Mouse (Mus musculus) forebrain, embryonic 10.5 days (tissue): ENCODE measurements around the gene Rsph9. TPM values are rescaled to one million over a fixed set of nuclear protein-coding genes. Genes with fewer than 3 reads are reported as not detected.

Experiments used
- DNase-seq: peaks from one replicate; pipeline ENCODE4 v3.0.0-alpha.2; 2017; ENCODE audit warnings: low spot score; ENCODE audit errors: extremely low spot score
- H3K27ac ChIP-seq: fragments of 300-500 bp; sonication (generic); 2 replicates; pipeline ENCODE4 v1.5.1; 2016; ENCODE audit warnings: mild to moderate bottlenecking
- H3K27me3 ChIP-seq: fragments of 300-500 bp; sonication (generic); 2 replicates; pipeline ENCODE4 v1.6.1; 2016; ENCODE audit warnings: mild to moderate bottlenecking; ENCODE audit not compliant: poor library complexity, severe bottlenecking
- H3K36me3 ChIP-seq: fragments of 300-500 bp; sonication (generic); replicated peaks from 2 replicates; pipeline ENCODE4 v1.6.1; 2016; ENCODE audit warnings: mild to moderate bottlenecking, moderate library complexity
- H3K4me1 ChIP-seq: fragments of 300-500 bp; sonication (generic); 2 replicates; pipeline ENCODE4 v1.6.1; 2016
- H3K4me3 ChIP-seq: fragments of 300-500 bp; sonication (generic); 2 replicates; pipeline ENCODE4 v1.5.1; 2016; ENCODE audit warnings: mild to moderate bottlenecking, moderate library complexity
- H3K9me3 ChIP-seq: fragments of 300-500 bp; sonication (generic); 2 replicates; pipeline ENCODE4 v1.6.1; 2016; ENCODE audit warnings: mild to moderate bottlenecking, moderate library complexity
- WGBS: fragments of 180-500 bp; shearing (Covaris S2); methylation state at CpG from one replicate; pipeline ENCODE4 v1.1.7; 2016; 5-methylcytosine and 5-hydroxymethylcytosine counted together
- polyA plus RNA-seq: library from polyadenylated mRNA; unstranded; fragments of >200 nt; fragmentation: Nextera tagmentation; extraction: Ambion mirVana; gene quantifications from 2 replicates; pipeline ENCODE4 v1.2.1, GENCODE M21; 2016

The Rsph9 gene
- polyA plus RNA-seq = 8.9 and 11.3 TPM in 2 replicates

- DNase-seq = peak; percentile 79
- H3K27me3 ChIP-seq = peaks cover 12% of the 10 kb centered on the region
- H3K4me1 ChIP-seq = peaks cover 19% of the 10 kb centered on the region
- no peaks in the 10 kb centered on the region for H3K9me3 ChIP-seq
- H3K4me3 ChIP-seq = peak within 1 kb of the TSS; percentile 61
- H3K36me3 ChIP-seq = peaks cover 36% of the 10 kb centered on the region
- 7% methylated on average over 37 of the region's 37 CpGs for WGBS
- H3K27ac ChIP-seq = peak within 1 kb of the TSS; percentile 78
Observed at GRCm38 (mm10) chr17:46143578-46144423, at the start of gene Rsph9. TSS of gene Rsph9 (minus strand) at chr17:46144216.

GRCm38 (mm10) chr17:46188829-46189228, 44.8 kb upstream of the Rsph9 start:
- no peak overlapping the region for H3K27ac ChIP-seq
- WGBS = 91% methylated on average over 2 of the region's 2 CpGs

GRCm38 (mm10) chr17:46182273-46182672, 38.3 kb upstream of the Rsph9 start:
- Histone ChIP-seq H3K27ac (no peak overlapping the region), H3K4me3 (no peak overlapping the region), H3K36me3 (peaks cover 98% of the 10 kb centered on the region), H3K27me3 (no peaks in the 10 kb centered on the region), H3K4me1 (no peaks in the 10 kb centered on the region), H3K9me3 (no peaks in the 10 kb centered on the region)
- WGBS = 81% methylated on average over 4 of the region's 4 CpGs
- DNase-seq = no peak

More at GRCm38 (mm10) chr17:46188829-46189228, 44.8 kb upstream of the Rsph9 start:
- Histone ChIP-seq H3K4me3 (no peak overlapping the region), H3K27me3 (no peaks in the 10 kb centered on the region), H3K4me1 (no peaks in the 10 kb centered on the region), H3K36me3 (peaks cover 96% of the 10 kb centered on the region), H3K9me3 (no peaks in the 10 kb centered on the region)
- no peak for DNase-seq

GRCm38 (mm10) chr17:46170538-46170937, 26.5 kb upstream of the Rsph9 start:
- no peak overlapping the region for H3K27ac ChIP-seq
- no peaks in the 10 kb centered on the region for H3K9me3 ChIP-seq
- H3K36me3 ChIP-seq = peaks cover 94% of the 10 kb centered on the region
- no peaks in the 10 kb centered on the region for H3K27me3 ChIP-seq
- H3K4me1 ChIP-seq = no peaks in the 10 kb centered on the region
- 74% methylated on average over 3 of the region's 3 CpGs for WGBS
- no peak overlapping the region for H3K4me3 ChIP-seq
- DNase-seq = no peak

GRCm38 (mm10) chr17:46168768-46169167, 24.8 kb upstream of the Rsph9 start:
- Histone ChIP-seq H3K27ac (no peak overlapping the region), H3K4me3 (no peak overlapping the region), H3K36me3 (peaks cover 98% of the 10 kb centered on the region), H3K9me3 (no peaks in the 10 kb centered on the region), H3K4me1 (no peaks in the 10 kb centered on the region), H3K27me3 (no peaks in the 10 kb centered on the region)
- DNase-seq = no peak
- 93% methylated on average over 5 of the region's 5 CpGs for WGBS

- Histone ChIP-seq H3K36me3 (peaks cover 99% of the 10 kb centered on the region), H3K4me3 (no peak overlapping the region), H3K27me3 (no peaks in the 10 kb centered on the region), H3K9me3 (no peaks in the 10 kb centered on the region), H3K4me1 (no peaks in the 10 kb centered on the region), H3K27ac (no peak overlapping the region)
- DNase-seq = no peak
- 72% methylated on average over 5 of the region's 5 CpGs for WGBS
Observed at GRCm38 (mm10) chr17:46168318-46168717, 24.3 kb upstream of the Rsph9 start.

- no peak for DNase-seq
Observed at GRCm38 (mm10) chr17:46167014-46167413, 23.0 kb upstream of the Rsph9 start.

GRCm38 (mm10) chr17:46166270-46166669, 22.3 kb upstream of the Rsph9 start:
- no peak for DNase-seq
- Histone ChIP-seq H3K4me3 (no peak overlapping the region), H3K27ac (no peak overlapping the region), H3K4me1 (peaks cover 20% of the 10 kb centered on the region), H3K27me3 (no peaks in the 10 kb centered on the region), H3K36me3 (peaks cover 89% of the 10 kb centered on the region), H3K9me3 (no peaks in the 10 kb centered on the region)
- 88% methylated on average over 5 of the region's 5 CpGs for WGBS

More at GRCm38 (mm10) chr17:46167014-46167413, 23.0 kb upstream of the Rsph9 start:
- peaks cover 12% of the 10 kb centered on the region for H3K4me1 ChIP-seq
- no peak overlapping the region for H3K4me3 ChIP-seq
- peaks cover 95% of the 10 kb centered on the region for H3K36me3 ChIP-seq
- H3K27me3 ChIP-seq = no peaks in the 10 kb centered on the region
- WGBS = 89% methylated on average over 11 of the region's 11 CpGs
- H3K9me3 ChIP-seq = no peaks in the 10 kb centered on the region
- H3K27ac ChIP-seq = no peak overlapping the region

GRCm38 (mm10) chr17:46165460-46165859, 21.4 kb upstream of the Rsph9 start:
- no peaks in the 10 kb centered on the region for H3K9me3 ChIP-seq
- H3K4me1 ChIP-seq = peaks cover 21% of the 10 kb centered on the region
- H3K4me3 ChIP-seq = no peak overlapping the region
- H3K27ac ChIP-seq = no peak overlapping the region
- peaks cover 80% of the 10 kb centered on the region for H3K36me3 ChIP-seq
- no peaks in the 10 kb centered on the region for H3K27me3 ChIP-seq
- DNase-seq = no peak
- WGBS = 91% methylated on average over 12 of the region's 12 CpGs

GRCm38 (mm10) chr17:46164791-46165190, 20.8 kb upstream of the Rsph9 start:
- no peaks in the 10 kb centered on the region for H3K27me3 ChIP-seq
- H3K9me3 ChIP-seq = no peaks in the 10 kb centered on the region
- 94% methylated on average over 10 of the region's 10 CpGs for WGBS
- peaks cover 27% of the 10 kb centered on the region for H3K4me1 ChIP-seq
- no peak overlapping the region for H3K4me3 ChIP-seq
- H3K36me3 ChIP-seq = peaks cover 74% of the 10 kb centered on the region
- H3K27ac ChIP-seq = no peak overlapping the region
- no peak for DNase-seq

GRCm38 (mm10) chr17:46164301-46164700, 20.3 kb upstream of the Rsph9 start:
- 96% methylated on average over 8 of the region's 8 CpGs for WGBS
- DNase-seq = no peak
- H3K27ac ChIP-seq = no peak overlapping the region
- H3K36me3 ChIP-seq = peaks cover 69% of the 10 kb centered on the region
- H3K9me3 ChIP-seq = no peaks in the 10 kb centered on the region
- H3K27me3 ChIP-seq = no peaks in the 10 kb centered on the region
- H3K4me3 ChIP-seq = no peak overlapping the region
- H3K4me1 ChIP-seq = peaks cover 31% of the 10 kb centered on the region

GRCm38 (mm10) chr17:46162951-46163421, 19.0 kb upstream of the Rsph9 start:
- Histone ChIP-seq H3K27ac (no peak overlapping the region), H3K27me3 (no peaks in the 10 kb centered on the region), H3K9me3 (no peaks in the 10 kb centered on the region), H3K36me3 (peaks cover 56% of the 10 kb centered on the region), H3K4me1 (peaks cover 31% of the 10 kb centered on the region), H3K4me3 (no peak overlapping the region; the same call in 1 of the 2 replicates)
- DNase-seq = no peak
- WGBS = 90% methylated on average over 9 of the region's 9 CpGs

GRCm38 (mm10) chr17:46162551-46162950, 18.5 kb upstream of the Rsph9 start:
- DNase-seq = no peak
- no peak overlapping the region for H3K27ac ChIP-seq
- peak overlapping the region; percentile 88; the same call in 1 of the 2 replicates for H3K4me3 ChIP-seq
- H3K9me3 ChIP-seq = no peaks in the 10 kb centered on the region
- 98% methylated on average over 7 of the region's 7 CpGs for WGBS
- H3K27me3 ChIP-seq = no peaks in the 10 kb centered on the region
- H3K4me1 ChIP-seq = peaks cover 31% of the 10 kb centered on the region
- peaks cover 51% of the 10 kb centered on the region for H3K36me3 ChIP-seq
